Mouse (Mus musculus): Measurements from ENCODE around the gene Slc25a26.

DNA sequence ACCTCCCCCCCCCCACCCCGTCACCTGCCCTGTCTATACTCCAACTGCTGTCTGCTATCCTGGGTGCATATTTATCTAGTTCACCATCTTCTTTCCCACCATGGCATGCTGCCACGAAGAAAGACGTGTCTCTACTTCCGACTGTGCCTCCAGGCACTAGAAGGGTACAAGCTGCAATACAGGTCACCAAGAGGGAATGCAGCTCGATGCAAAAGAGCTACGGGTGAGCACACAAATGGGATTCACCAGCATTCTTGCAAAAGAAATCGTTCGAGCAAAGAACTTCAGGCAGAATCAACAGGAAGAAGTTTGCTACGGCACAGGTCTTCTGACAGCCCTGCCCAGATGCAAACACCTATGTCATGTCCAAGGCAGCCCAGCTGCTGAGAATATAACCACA is 134.6 kb downstream of the Slc25a26 start:
- TF ChIP-seq CTCF (IDR thresholded peaks at IDR 0.05), result no peak
- no peak for TF ChIP-seq EP300 (IDR thresholded peaks at IDR 0.05)
